In genomic region chr1:78425309-78425708, GRCm38 (mm10) we compare ENCODE assay signal across 15 mouse cellular contexts.
A peak's percentile ranks its signal among the peaks of the same experiment; 100 is the strongest.
DNase-seq lines count a peak whose midpoint lies in the region; ATAC-seq lines count a peak whose summit lies in the region.
"Had no signal": no experiment of that assay in that cellular context is flagged by ENCODE, and none has a peak within 500 bp of the region (broad histone marks: within the 10 kb centered on the region; RNA-seq: fewer than 3 reads in every experiment).

No protein-coding gene starts in this region.

- DNase-seq in heart, adult 11 months: no peak
- no peak for DNase-seq in kidney, adult 8-10 months
- peak; percentile 35 for DNase-seq in midbrain, embryonic 11.5 days (ENCODE audit: low spot score, missing footprints)
- DNase-seq in embryo, embryonic 9.5 days (ENCODE audit: extremely low spot score): no peak
- DNase-seq: adrenal gland, adult 8-10 months; cerebellum, adult 9-11 months; embryo, embryonic 11 days; right cerebral cortex, postnatal 14 days; thymus, adult 18-20 months had no signal

- no peaks in the 10 kb centered on the region for H3K9me3 ChIP-seq in heart, embryonic 13.5 days
- H3K9me3 ChIP-seq in kidney, embryonic 15.5 days (replicated peaks): no peaks in the 10 kb centered on the region
- H3K9me3 ChIP-seq in midbrain, embryonic 11.5 days (ENCODE audit: control insufficient read depth, low read length): no peaks in the 10 kb centered on the region
- no peaks in the 10 kb centered on the region for H3K9me3 ChIP-seq in midbrain, embryonic 15.5 days
- H3K9me3 ChIP-seq in neural tube, embryonic 15.5 days (replicated peaks): no peaks in the 10 kb centered on the region
- H3K9me3 ChIP-seq: G1E had no signal

- no peak overlapping the region for H3K4me3 ChIP-seq in heart, embryonic 13.5 days
- H3K4me3 ChIP-seq in kidney, embryonic 15.5 days (replicated peaks): no peak overlapping the region
- H3K4me3 ChIP-seq in midbrain, embryonic 11.5 days (ENCODE audit: low read depth, low read length): no peak overlapping the region
- H3K4me3 ChIP-seq in midbrain, embryonic 15.5 days: no peak overlapping the region
- no peak overlapping the region for H3K4me3 ChIP-seq in neural tube, embryonic 15.5 days (replicated peaks)

- peak overlapping the region; percentile 81 for H3K27ac ChIP-seq in heart, embryonic 13.5 days (replicated peaks)
- H3K27ac ChIP-seq in kidney, embryonic 15.5 days: 0 out of 2 replicates have a peak overlapping the region, but pooled peaks have one; percentile 42
- H3K27ac ChIP-seq in midbrain, embryonic 11.5 days (ENCODE audit: low read depth, low read length): no peak overlapping the region
- H3K27ac ChIP-seq in midbrain, embryonic 15.5 days: no peak overlapping the region; the same call in 1 of the 2 replicates
- H3K27ac ChIP-seq in neural tube, embryonic 15.5 days (replicated peaks): peak overlapping the region; percentile 48
- H3K27ac ChIP-seq: macrophage had no signal

- H3K36me3 ChIP-seq in heart, embryonic 13.5 days: peaks cover 27% of the 10 kb centered on the region
- peaks cover 31% of the 10 kb centered on the region for H3K36me3 ChIP-seq in kidney, embryonic 15.5 days
- H3K36me3 ChIP-seq in midbrain, embryonic 11.5 days (ENCODE audit: control insufficient read depth, insufficient read depth, low read length): peaks cover 2% of the 10 kb centered on the region; the same call in 1 of the 2 replicates
- peaks cover 4% of the 10 kb centered on the region; the same call in 1 of the 2 replicates for H3K36me3 ChIP-seq in midbrain, embryonic 15.5 days (replicated peaks)
- peaks cover 6% of the 10 kb centered on the region; the same call in 1 of the 2 replicates for H3K36me3 ChIP-seq in neural tube, embryonic 15.5 days

- ATAC-seq in heart, embryonic 13.5 days (ENCODE audit: extremely low read depth, insufficient number of reproducible peaks, low FRiP score, low TSS enrichment): no peak
- ATAC-seq in kidney, embryonic 15.5 days (replicated peaks; ENCODE audit: low FRiP score): no peak
- ATAC-seq in midbrain, embryonic 11.5 days (ENCODE audit: low FRiP score): no peak
- ATAC-seq in midbrain, embryonic 15.5 days (replicated peaks): no peak
- no peak for ATAC-seq in neural tube, embryonic 15.5 days (ENCODE audit: low FRiP score)

- no peaks in the 10 kb centered on the region for H3K27me3 ChIP-seq in heart, embryonic 13.5 days (replicated peaks)
- no peaks in the 10 kb centered on the region for H3K27me3 ChIP-seq in kidney, embryonic 15.5 days
- no peaks in the 10 kb centered on the region for H3K27me3 ChIP-seq in midbrain, embryonic 11.5 days (ENCODE audit: control insufficient read depth, insufficient read depth, low read length)
- no peaks in the 10 kb centered on the region; the same call in 1 of the 2 replicates for H3K27me3 ChIP-seq in midbrain, embryonic 15.5 days (replicated peaks)
- H3K27me3 ChIP-seq in neural tube, embryonic 15.5 days (replicated peaks): no peaks in the 10 kb centered on the region

- WGBS in heart, embryonic 13.5 days: 85% methylated on average over 7 of the region's 7 CpGs
- 89% methylated on average over 7 of the region's 7 CpGs for WGBS in kidney, embryonic 15.5 days
- WGBS in midbrain, embryonic 11.5 days: 94% methylated on average over 7 of the region's 7 CpGs
- WGBS in midbrain, embryonic 15.5 days: 89% methylated on average over 7 of the region's 7 CpGs
- WGBS in neural tube, embryonic 15.5 days: 87% methylated on average over 7 of the region's 7 CpGs

- peaks cover 57% of the 10 kb centered on the region for H3K4me1 ChIP-seq in heart, embryonic 13.5 days
- H3K4me1 ChIP-seq in kidney, embryonic 15.5 days: peaks cover 17% of the 10 kb centered on the region
- H3K4me1 ChIP-seq in midbrain, embryonic 11.5 days (ENCODE audit: control insufficient read depth, insufficient read depth, low read length): peaks cover 14% of the 10 kb centered on the region
- 0 out of 2 replicates have a peak, but pooled peaks cover 7% of the 10 kb centered on the region for H3K4me1 ChIP-seq in midbrain, embryonic 15.5 days
- peaks cover 9% of the 10 kb centered on the region; the same call in 1 of the 2 replicates for H3K4me1 ChIP-seq in neural tube, embryonic 15.5 days

- H3K9ac ChIP-seq in heart, embryonic 13.5 days: no peak overlapping the region
- no peak overlapping the region for H3K9ac ChIP-seq in kidney, embryonic 15.5 days
- H3K9ac ChIP-seq in midbrain, embryonic 11.5 days (ENCODE audit: low read length): no peak overlapping the region
- no peak overlapping the region for H3K9ac ChIP-seq in midbrain, embryonic 15.5 days
- no peak overlapping the region for H3K9ac ChIP-seq in neural tube, embryonic 15.5 days (replicated peaks)

- H3K4me2 ChIP-seq in heart, embryonic 13.5 days: peak overlapping the region; percentile 31
- no peak overlapping the region for H3K4me2 ChIP-seq in kidney, embryonic 15.5 days
- H3K4me2 ChIP-seq in midbrain, embryonic 11.5 days: no peak overlapping the region
- H3K4me2 ChIP-seq in midbrain, embryonic 15.5 days: no peak overlapping the region
- no peak overlapping the region for H3K4me2 ChIP-seq in neural tube, embryonic 15.5 days

Comparison
In these comparisons a context has a peak if more than half of its experiments do, and no peak if none do; other contexts are left out.
1. H3K27ac ChIP-seq: peak in heart, embryonic 13.5 days (single experiment), kidney, embryonic 15.5 days (single experiment) and neural tube, embryonic 15.5 days (single experiment); none in midbrain, embryonic 11.5 days (single experiment) and midbrain, embryonic 15.5 days (single experiment).